Mouse (Mus musculus): ENCODE data around the gene Cdk7.
"Not testable (repeated sequence)": the region's sequence is repeated elsewhere in the genome, so short reads cannot be mapped to it uniquely, and the experiment has no call there.

Cdk7 gene

GRCm38 (mm10) chr13:100730861-100731176 is at the start of gene Cdk7:
Gene Cdk7, minus strand, starts transcription at chr13:100730939.
- in situ Hi-C loops (cut with MboI, MseI) = loop anchor here (10.0 kb wide), 1 partner anchor 1704 kb away; no protein-coding TSS in a partner anchor

DNA sequence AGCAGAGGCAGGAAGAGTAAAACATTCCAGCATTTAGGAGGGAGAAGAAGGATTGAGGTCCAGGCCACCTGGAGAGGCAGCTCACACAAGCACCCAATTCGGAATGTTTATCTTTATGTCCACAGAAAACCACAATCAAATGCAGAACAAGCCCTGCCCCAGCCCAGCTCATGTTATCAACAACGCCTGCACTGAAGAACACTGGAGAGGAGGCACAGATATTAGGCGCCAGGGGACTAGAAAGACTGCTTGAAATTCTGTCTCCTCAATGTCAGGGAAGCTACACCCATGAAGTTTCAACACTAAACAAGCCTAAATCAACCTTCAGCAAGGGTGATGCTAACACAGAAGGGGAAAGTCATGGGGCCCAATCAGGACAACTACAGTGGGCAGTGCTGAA is 46.8 kb upstream of the Cdk7 start:
- in situ Hi-C loops (cut with MboI, MseI) = no loop called here

- in situ Hi-C loops (cut with MboI, MseI) = no loop called here
Observed at GRCm38 (mm10) chr13:100776710-100777109, 46.0 kb upstream of the Cdk7 start.

DNA sequence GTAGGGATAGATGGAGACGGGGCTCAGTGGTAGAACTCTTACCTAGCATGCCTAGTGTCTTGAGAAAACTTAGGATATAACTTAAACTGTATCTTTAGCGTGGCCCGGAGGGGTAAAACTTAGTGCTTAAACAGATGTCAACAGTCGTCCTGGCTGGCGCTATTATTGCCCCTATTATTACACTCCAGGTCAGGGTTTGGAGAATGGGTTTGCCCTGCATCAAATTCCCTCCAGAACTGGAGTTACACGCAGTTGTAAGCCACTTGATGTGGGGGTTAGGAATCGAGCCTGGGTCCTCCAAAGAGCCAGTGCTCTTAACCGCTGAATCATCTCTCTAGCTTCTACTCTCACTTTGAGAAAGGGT is 45.3 kb upstream of the Cdk7 start:
- in situ Hi-C loops (cut with MboI, MseI) = no loop called here

DNA sequence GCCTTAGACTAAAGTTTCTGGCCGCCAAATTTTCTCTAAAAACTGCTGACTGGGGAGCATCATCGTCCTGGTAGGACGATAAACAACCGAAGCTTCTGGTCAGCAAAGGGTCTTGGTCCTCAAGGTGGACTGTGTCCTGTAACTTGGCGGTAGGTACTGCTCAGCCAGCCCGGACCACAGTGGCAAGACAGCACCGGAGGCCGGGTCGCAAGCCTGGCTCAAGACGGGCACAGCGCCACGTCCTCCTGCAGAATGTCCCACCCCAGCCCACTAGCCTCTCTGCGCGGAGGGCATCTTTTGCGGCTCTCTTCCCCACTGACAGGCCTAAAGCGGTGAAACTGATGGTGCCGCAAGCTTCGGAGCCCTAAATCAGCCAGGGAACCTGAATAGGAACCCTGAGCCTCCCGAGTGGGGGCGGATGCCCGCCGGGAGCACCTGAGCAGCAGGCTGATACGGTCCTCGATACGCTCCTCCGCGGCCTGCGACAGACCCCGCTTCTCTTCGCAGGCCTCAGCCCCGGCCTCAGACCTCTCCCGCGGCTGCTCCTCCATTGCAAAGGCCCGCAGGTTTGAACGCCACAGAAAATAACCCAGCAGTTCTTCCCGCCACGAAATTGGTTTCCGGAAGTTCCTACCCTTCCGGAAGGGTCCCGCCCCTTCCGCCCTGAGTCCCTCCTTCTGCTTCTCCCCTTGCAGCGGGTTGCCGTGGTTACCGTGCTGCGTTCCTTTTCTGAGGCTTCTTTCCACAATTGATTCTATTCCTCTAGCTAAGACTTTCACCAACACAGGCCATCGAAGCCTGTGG is 44.7 kb upstream of the Cdk7 start, which contains the start of gene Cenph:
TSS of gene Cenph (minus strand) at position 648 of the 804 bp plus-strand sequence.
- in situ Hi-C loops (cut with MboI, MseI) = no loop called here

GRCm38 (mm10) chr13:100774704-100775103 is 44.0 kb upstream of the Cdk7 start:
- in situ Hi-C loops (cut with MboI, MseI) = no loop called here

GRCm38 (mm10) chr13:100755329-100755728 is 24.6 kb upstream of the Cdk7 start:
- in situ Hi-C loops (cut with MboI, MseI) = no loop called here

DNA sequence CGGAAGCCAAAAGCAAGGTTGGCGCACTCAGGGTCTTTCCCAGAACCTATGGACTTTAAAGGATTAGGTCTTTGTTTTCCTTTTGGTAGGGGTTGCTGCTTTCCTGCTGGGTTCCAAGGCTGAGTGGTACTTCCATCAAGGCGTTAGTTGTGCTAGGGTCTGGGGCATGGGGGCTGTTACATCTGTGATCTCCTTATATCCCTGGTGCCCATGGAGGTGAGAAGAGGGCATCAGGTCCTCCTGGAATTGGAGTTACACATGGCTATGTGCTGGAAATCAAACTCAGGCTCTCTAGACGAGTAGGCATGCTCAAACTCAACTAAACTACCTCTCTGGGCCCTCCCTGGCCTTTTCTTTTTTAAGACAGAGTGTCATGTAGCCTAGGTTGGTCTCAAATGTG is 23.4 kb upstream of the Cdk7 start:
- in situ Hi-C loops (cut with MboI, MseI) = no loop called here

DNA sequence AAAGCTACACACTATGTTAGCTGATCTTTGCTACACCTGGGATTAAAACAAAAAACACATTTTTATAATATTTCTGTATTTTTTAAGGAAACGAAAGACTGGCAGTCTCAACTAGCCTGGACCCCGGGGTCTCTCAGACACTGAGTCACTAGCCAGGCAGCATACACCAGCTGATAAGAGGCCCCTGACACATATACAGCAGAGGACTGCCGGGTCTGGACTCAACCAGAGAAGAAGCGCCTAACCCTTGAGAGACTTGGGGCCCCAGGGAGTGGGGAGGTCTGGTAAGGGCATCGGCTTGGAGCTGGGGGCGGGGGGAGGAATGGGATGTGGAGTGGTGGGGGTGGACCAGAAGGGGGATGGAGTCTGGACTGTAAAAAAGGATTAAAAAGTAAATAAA is 22.3 kb upstream of the Cdk7 start:
- in situ Hi-C loops (cut with MboI, MseI) = no loop called here

DNA sequence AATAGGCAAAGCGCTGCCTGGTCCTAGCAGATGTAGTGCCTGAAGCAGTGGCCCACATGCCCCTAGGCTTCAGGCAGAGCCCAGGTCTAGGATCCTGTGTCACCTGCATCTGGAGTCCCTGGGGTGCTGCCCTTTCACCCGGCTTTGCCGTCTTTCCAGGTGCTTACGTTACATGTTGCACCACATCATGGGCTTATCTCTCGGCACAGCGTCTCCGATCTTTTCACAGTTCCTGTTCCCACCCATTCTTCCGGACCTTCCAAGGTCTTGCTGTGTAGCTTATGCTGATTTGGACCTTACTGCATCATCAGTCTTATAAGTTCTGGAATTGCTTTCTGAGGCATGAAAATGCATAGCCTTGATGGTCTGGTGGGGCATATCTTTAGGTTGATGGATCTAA is 21.8 kb upstream of the Cdk7 start:
- in situ Hi-C loops (cut with MboI, MseI) = no loop called here

DNA sequence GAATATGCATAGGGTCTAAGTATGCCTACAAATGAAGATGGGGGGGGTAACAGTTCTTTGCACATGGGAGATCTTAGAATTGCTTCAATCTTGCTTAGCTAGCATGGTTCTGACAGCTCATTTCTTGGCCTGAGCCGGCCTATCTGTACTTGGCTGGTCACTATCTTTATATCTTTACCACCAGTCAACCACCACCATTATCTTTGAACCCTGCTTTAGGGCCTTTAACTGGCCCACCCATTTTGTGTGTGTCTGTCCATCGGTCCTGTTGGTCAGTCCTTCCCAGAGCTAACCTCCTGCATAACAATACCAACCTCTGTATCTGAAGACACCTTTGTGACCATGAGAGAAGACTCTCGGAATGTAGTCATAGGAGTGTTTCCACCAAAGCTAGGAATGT is 20.7 kb upstream of the Cdk7 start:
- in situ Hi-C loops (cut with MboI, MseI) = no loop called here

DNA sequence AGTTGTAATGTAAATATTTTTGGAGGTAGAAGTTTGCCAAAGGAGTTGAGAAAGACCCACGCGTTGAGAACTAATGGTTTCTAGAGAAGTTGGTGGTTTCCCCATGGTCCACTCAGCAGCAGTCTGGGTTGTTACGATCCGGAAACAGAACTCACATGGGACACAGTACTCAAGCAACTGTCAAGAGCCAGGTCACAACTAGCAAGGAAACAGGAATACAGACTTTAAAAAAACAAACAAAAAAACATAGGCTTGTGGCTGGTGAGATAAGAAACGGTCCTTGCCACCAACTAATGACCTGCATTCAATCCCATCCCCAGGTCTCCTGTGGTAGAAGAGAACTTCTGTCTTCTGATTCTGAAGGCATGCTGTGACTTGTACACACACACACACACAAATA is 20.1 kb upstream of the Cdk7 start:
- in situ Hi-C loops (cut with MboI, MseI) = no loop called here

GRCm38 (mm10) chr13:100748638-100749037 is 17.9 kb upstream of the Cdk7 start:
- in situ Hi-C loops (cut with MboI, MseI) = no loop called here

DNA sequence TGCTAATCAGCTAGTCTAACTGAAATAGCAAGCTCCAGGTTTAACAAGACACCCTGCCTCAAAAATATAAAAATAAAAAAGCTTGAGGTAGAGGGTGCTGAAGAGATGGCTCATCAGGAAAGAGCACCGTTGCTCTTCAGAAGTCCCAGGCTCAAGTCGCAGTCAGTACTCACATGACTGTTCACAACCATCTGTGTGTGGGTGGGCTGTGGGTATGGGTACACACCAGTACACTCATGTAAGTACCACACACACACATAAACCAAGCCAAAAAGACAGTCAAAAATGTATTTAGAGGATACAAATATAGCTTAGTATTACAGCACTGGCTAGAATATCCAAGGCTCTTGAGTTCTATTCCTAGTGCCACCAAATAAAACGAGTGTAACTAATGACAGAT is 15.4 kb upstream of the Cdk7 start:
- in situ Hi-C loops (cut with MboI, MseI) = no loop called here

DNA sequence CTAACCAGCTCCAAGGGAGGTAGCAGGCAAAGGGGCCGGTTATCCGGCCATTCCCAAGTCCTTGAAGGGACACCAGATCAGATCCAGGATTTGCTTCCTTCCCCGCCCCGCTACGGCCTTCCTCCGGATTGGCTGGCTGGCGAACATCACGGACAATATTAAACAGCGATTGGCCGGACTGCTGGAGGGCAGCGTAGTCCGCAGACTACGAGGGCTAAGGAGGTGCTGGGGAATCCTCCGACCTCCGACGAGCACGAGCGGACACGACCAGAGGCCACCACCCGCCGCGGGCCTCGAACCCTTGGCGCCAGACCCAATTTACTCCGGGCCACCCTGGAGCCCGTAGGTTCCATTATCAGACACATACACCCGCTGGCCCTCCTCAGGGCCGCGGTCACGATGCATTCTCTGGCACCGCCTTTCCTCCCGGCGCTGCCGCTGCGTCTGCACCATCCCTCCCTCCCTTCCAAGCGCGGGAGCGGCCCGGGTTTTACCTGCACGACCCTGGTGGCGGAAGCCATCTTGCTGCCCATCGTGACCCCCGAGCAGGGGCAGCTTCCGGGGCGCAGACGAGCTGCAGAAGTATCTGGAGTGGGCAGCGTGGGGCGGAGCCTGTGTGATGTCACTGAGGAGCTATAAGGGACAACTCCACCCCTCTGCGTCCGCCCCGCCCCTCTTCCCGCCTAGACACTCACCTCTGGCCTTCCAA is 13.5 kb upstream of the Cdk7 start, which contains the start of gene Mrps36:
TSS of gene Mrps36 (minus strand) at position 624 of the 709 bp plus-strand sequence.
- in situ Hi-C loops (cut with MboI, MseI) = no loop called here

- in situ Hi-C loops (cut with MboI, MseI) = no loop called here
Observed at GRCm38 (mm10) chr13:100743346-100744035, 12.8 kb upstream of the Cdk7 start.

DNA sequence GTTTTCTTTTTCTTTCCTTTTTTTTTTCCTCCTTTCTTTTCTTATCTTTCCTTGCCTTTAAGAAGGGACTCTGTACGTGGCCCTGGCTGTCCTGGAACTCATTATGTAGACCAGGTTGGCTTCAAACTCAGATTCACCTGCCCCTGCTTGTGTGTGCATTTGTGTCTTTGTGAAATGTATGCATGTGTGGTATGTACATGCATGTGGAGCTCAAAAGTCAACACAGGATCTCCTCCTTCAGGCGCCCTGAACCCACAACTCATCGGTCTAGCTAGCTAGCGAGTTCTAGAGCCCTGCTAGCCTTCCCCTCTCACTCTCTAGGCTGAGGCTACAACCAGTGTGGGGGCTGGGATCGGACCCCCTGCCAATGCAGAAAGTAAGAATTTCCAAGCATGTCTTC is 12.1 kb upstream of the Cdk7 start:
- in situ Hi-C loops (cut with MboI, MseI) = no loop called here

DNA sequence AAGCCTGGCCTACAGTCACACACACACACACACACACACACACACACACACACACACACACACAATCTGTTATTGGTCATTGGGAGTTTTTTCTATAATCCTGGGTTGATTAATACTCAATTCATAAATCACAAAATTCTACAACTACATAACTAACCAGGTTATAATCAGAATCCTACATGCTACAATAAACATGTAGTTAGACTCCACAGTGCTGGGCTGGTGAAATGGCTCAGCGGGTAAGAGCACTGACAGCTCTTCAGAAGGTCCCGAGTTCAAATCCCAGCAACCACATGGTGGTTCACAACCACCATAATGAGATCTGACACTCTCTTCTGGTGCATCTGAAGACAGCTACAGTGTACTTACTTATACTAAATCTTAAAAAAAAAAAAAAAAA is 2.0 kb upstream of the Cdk7 start:
- in situ Hi-C loops (cut with MboI, MseI) = loop anchor here (10.0 kb wide), 1 partner anchor 1702 kb away; no protein-coding TSS in a partner anchor

GRCm38 (mm10) chr13:100731462-100732046 is 815 bp upstream of the Cdk7 start:
- in situ Hi-C loops (cut with MboI, MseI) = loop anchor here (10.0 kb wide), 1 partner anchor 1703 kb away; no protein-coding TSS in a partner anchor

GRCm38 (mm10) chr13:100730153-100730860 is 432 bp downstream of the Cdk7 start:
- in situ Hi-C loops (cut with MboI, MseI) = loop anchor here (10.0 kb wide), 1 partner anchor 1704 kb away; no protein-coding TSS in a partner anchor

GRCm38 (mm10) chr13:100728530-100728929 is 2.2 kb downstream of the Cdk7 start:
- in situ Hi-C loops (cut with MboI, MseI) = not testable (repeated sequence)
